Mouse (Mus musculus): ENCODE measurements around the gene Anks1b.

GRCm38 (mm10) chr10:90864599-90864889 is 991.2 kb downstream of the Anks1b start:
- TF ChIP-seq CTCF (IDR thresholded peaks at IDR 0.05), result no peak
- TF ChIP-seq EP300 (IDR thresholded peaks at IDR 0.05), result no peak

Measured in lung, postnatal 0 days (tissue).